Mouse (Mus musculus): ENCODE measurements around the gene Rtl10.

GRCm38 (mm10) chr16:18501531-18501930, 2.8 kb downstream of the Rtl10 start:
- TF ChIP-seq CTCF (IDR thresholded peaks at IDR 0.05; ENCODE audit: low read depth, low read length) (no peak), GATA1 (IDR thresholded peaks at IDR 0.05; ENCODE audit: borderline replicate concordance, low read length) (no peak), TAL1 (conservative IDR thresholded peaks at IDR 0.05; ENCODE audit: low read depth, low read length) (no peak)
